Mouse (Mus musculus) hindbrain, embryonic 15.5 days (tissue): ENCODE results near the gene Mettl9. TPM values are rescaled to one million over a fixed set of nuclear protein-coding genes. Genes with fewer than 3 reads are reported as not detected.

Experiments used
- ATAC-seq: fragments of 200-750 bp; cut with Nextera tagmentation; 2 replicates; pipeline ENCODE4 v1.8.0; 2017; ENCODE audit warnings: low read depth, moderate number of reproducible peaks, moderate TSS enrichment; ENCODE audit not compliant: low FRiP score
- H3K27ac ChIP-seq: fragments of 300-500 bp; sonication (generic); replicated peaks from 2 replicates; pipeline ENCODE4 v1.5.1; 2015; ENCODE audit warnings: mild to moderate bottlenecking, inconsistent platforms
- H3K27me3 ChIP-seq: fragments of 300-500 bp; sonication (generic); 2 replicates; pipeline ENCODE4 v1.6.1; 2015; ENCODE audit warnings: control low read depth, inconsistent platforms
- H3K36me3 ChIP-seq: fragments of 300-500 bp; sonication (generic); 2 replicates; pipeline ENCODE4 v1.6.1; 2015; ENCODE audit warnings: control low read depth, inconsistent platforms
- H3K4me1 ChIP-seq: fragments of 300-500 bp; sonication (generic); replicated peaks from 2 replicates; pipeline ENCODE4 v1.6.1; 2015; ENCODE audit warnings: control low read depth, inconsistent platforms
- H3K4me2 ChIP-seq: fragments of 300-500 bp; sonication (generic); 2 replicates; pipeline ENCODE4 v1.6.1; 2015; ENCODE audit warnings: moderate library complexity, mild to moderate bottlenecking, inconsistent platforms
- H3K4me3 ChIP-seq: fragments of 300-500 bp; sonication (generic); 2 replicates; pipeline ENCODE4 v1.5.1; 2015; ENCODE audit warnings: mild to moderate bottlenecking, inconsistent platforms
- H3K9ac ChIP-seq: fragments of 300-500 bp; sonication (generic); 2 replicates; pipeline ENCODE4 v1.6.1; 2015; ENCODE audit warnings: inconsistent platforms
- H3K9me3 ChIP-seq: fragments of 300-500 bp; sonication (generic); 2 replicates; pipeline ENCODE4 v1.6.1; 2016; ENCODE audit warnings: control low read depth, inconsistent platforms
- WGBS: fragments of 180-500 bp; shearing (Covaris S2); methylation state at CpG from one replicate; pipeline ENCODE4 v1.1.7; 2015; 5-methylcytosine and 5-hydroxymethylcytosine counted together
- polyA plus RNA-seq: library from polyadenylated mRNA; unstranded; fragments of >200 nt; fragmentation: Nextera tagmentation; extraction: Ambion mirVana; gene quantifications from 2 replicates; pipeline ENCODE4 v1.2.1, GENCODE M21; 2015

The Mettl9 gene
- polyA plus RNA-seq, 1 experiment from 2014 or later, result 183 TPM

GRCm38 (mm10) chr7:121053071-121053470 lies 18.8 kb downstream of the Mettl9 start:
- Histone ChIP-seq H3K9me3 (no peaks in the 10 kb centered on the region), H3K4me2 (no peak overlapping the region), H3K4me1 (no peaks in the 10 kb centered on the region), H3K36me3 (peaks cover 43% of the 10 kb centered on the region), H3K27ac (no peak overlapping the region), H3K4me3 (no peak overlapping the region), H3K9ac (no peak overlapping the region), H3K27me3 (no peaks in the 10 kb centered on the region)
- no peak for ATAC-seq
- 86% methylated on average over 4 of the region's 4 CpGs for WGBS

- no peak for ATAC-seq
- Histone ChIP-seq H3K36me3 (peaks cover 22% of the 10 kb centered on the region), H3K27ac (no peak overlapping the region), H3K4me1 (no peaks in the 10 kb centered on the region), H3K27me3 (no peaks in the 10 kb centered on the region), H3K9ac (no peak overlapping the region), H3K4me2 (no peak overlapping the region), H3K4me3 (no peak overlapping the region), H3K9me3 (no peaks in the 10 kb centered on the region)
- WGBS, result 48% methylated on average over 6 of the region's 6 CpGs
Measured at GRCm38 (mm10) chr7:121059477-121060218, 25.4 kb downstream of the Mettl9 start.

DNA sequence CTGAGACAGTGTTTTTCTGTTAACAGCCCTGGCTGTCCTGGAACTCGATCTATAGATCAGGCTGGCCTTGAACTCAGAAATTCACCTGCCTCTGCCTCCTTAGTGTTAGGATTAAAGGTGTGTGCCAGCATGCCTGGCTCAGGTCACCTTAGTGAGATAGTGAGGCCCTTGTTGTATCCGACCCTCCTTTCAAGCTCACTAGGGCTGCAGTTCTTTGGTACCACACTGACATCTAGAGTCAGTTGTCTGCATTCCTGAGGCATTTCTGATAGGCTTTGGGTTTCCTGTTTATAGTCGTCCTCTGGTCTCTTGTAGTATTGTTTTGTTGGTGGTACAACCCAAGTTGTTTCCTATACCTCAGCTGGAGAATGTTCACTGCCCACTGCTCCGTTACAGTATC lies 30.1 kb downstream of the Mettl9 start:
- 65% methylated on average over 4 of the region's 4 CpGs for WGBS
- ATAC-seq, result no peak

DNA sequence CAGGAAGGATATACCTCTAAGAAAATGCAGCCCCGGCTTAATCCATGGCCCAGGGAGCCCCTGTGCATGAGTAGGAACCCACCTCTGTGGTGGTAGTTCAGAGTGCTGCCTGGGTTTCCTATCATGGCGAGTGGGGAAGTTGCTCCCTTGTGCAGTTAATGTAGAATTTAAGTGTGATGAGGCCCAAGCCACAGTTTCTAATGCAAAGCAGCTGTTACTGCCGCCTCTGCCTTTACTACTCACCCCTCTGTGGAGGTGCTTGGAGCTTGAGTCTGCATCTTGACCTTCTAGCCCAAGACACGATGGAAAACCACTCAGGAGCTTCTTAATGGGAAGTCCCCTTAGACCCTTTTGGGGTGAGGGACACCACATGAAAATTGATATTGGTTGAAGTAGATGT lies 37.0 kb downstream of the Mettl9 start:
- Histone ChIP-seq H3K27me3 (no peaks in the 10 kb centered on the region), H3K4me2 (no peak overlapping the region), H3K4me1 (no peaks in the 10 kb centered on the region), H3K4me3 (no peak overlapping the region), H3K9ac (no peak overlapping the region), H3K36me3 (0 out of 2 replicates have a peak, but pooled peaks cover 5% of the 10 kb centered on the region), H3K27ac (no peak overlapping the region), H3K9me3 (no peaks in the 10 kb centered on the region)
- no peak for ATAC-seq
- 90% methylated on average over 4 of the region's 4 CpGs for WGBS

More for the DNA sequence above, 30.1 kb downstream of the Mettl9 start:
- no peak overlapping the region for H3K4me3 ChIP-seq
- H3K27ac ChIP-seq, result no peak overlapping the region
- H3K9me3 ChIP-seq, result no peaks in the 10 kb centered on the region
- H3K36me3 ChIP-seq, result peaks cover 7% of the 10 kb centered on the region; the same call in 1 of the 2 replicates
- no peaks in the 10 kb centered on the region for H3K4me1 ChIP-seq
- no peaks in the 10 kb centered on the region for H3K27me3 ChIP-seq
- no peak overlapping the region for H3K9ac ChIP-seq
- no peak overlapping the region for H3K4me2 ChIP-seq

- H3K36me3 ChIP-seq, result peaks cover 11% of the 10 kb centered on the region; the same call in 1 of the 2 replicates
- H3K27me3 ChIP-seq, result no peaks in the 10 kb centered on the region
- ATAC-seq, result no peak
- H3K4me1 ChIP-seq, result no peaks in the 10 kb centered on the region
- 84% methylated on average over 5 of the region's 5 CpGs for WGBS
- H3K9me3 ChIP-seq, result no peaks in the 10 kb centered on the region
- no peak overlapping the region for H3K9ac ChIP-seq
- no peak overlapping the region for H3K27ac ChIP-seq
- no peak overlapping the region for H3K4me2 ChIP-seq
- H3K4me3 ChIP-seq, result no peak overlapping the region
Measured at GRCm38 (mm10) chr7:121072506-121072905, 38.3 kb downstream of the Mettl9 start.

- peaks cover 8% of the 10 kb centered on the region; the same call in 1 of the 2 replicates for H3K36me3 ChIP-seq
- no peak within 1 kb of the TSS for H3K27ac ChIP-seq
- no peak for ATAC-seq
- no peak within 1 kb of the TSS for H3K4me3 ChIP-seq
- H3K4me1 ChIP-seq, result peaks cover 3% of the 10 kb centered on the region; the same call in 1 of the 2 replicates
- WGBS, result 88% methylated on average over 11 of the region's 11 CpGs
- H3K9me3 ChIP-seq, result no peaks in the 10 kb centered on the region
- H3K27me3 ChIP-seq, result no peaks in the 10 kb centered on the region
- no peak within 1 kb of the TSS for H3K4me2 ChIP-seq
- H3K9ac ChIP-seq, result no peak within 1 kb of the TSS
Measured at GRCm38 (mm10) chr7:121074281-121074680, 40.0 kb downstream of the Mettl9 start, which contains the start of gene Igsf6. Igsf6 (minus strand) TSS chr7:121074572.

DNA sequence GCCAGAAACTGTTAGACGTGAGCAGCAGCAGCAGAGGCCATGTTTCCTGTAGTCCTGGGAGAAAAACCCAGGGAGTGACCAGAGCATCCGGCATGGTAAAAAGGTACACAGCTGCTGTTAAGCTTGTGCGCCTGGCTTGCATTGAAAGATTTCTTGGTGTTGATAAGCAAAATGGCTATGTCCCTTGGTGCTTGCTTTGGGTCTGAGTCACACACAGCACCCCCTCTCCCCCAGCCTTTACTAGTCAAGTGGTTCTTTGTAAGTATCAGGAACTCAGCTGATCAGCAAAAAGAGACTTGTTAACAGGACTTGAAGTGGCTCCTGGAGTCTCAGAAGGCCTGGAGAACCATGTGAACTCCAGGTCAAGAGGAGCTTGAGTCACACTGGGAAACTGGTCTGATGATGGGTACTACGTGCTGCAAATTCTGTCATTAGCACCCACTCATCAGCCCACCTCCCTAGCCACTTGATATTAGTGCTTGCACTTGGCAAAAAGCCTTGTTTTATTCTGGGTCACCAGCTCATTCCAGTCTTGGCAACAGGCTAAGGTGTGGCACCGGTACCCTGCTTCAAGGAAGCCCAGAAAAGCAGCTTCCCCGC lies 40.7 kb downstream of the Mettl9 start:
- Histone ChIP-seq H3K9ac (no peak overlapping the region), H3K4me2 (no peak overlapping the region), H3K27me3 (no peaks in the 10 kb centered on the region), H3K27ac (no peak overlapping the region), H3K9me3 (no peaks in the 10 kb centered on the region), H3K36me3 (peaks cover 8% of the 10 kb centered on the region; the same call in 1 of the 2 replicates), H3K4me3 (no peak overlapping the region), H3K4me1 (peaks cover 3% of the 10 kb centered on the region; the same call in 1 of the 2 replicates)
- 89% methylated on average over 6 of the region's 6 CpGs for WGBS
- no peak for ATAC-seq

DNA sequence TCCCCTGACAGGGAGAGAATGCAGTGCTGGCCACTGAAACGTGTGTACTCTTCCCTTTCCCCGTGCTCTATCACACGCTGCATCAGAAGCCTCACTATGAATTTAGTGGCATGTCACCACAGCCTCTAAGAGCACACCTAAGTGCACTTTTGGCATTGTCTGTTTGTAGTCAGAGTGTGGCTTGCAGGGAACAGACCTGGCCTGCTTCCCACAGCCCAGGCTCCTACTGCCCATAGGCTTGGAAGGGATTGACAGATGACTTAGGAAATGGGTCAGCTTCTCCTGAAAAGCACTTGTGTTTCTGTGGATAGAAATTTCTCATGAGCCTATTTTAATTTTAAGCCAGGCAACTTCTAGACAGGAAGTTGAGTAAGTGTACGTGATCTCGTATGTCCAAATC lies 41.2 kb downstream of the Mettl9 start:
- Histone ChIP-seq H3K36me3 (peaks cover 8% of the 10 kb centered on the region; the same call in 1 of the 2 replicates), H3K9me3 (no peaks in the 10 kb centered on the region), H3K9ac (no peak overlapping the region), H3K4me1 (peaks cover 3% of the 10 kb centered on the region; the same call in 1 of the 2 replicates), H3K4me3 (no peak overlapping the region), H3K27ac (no peak overlapping the region), H3K4me2 (no peak overlapping the region), H3K27me3 (no peaks in the 10 kb centered on the region)
- 87% methylated on average over 5 of the region's 5 CpGs for WGBS
- no peak for ATAC-seq

DNA sequence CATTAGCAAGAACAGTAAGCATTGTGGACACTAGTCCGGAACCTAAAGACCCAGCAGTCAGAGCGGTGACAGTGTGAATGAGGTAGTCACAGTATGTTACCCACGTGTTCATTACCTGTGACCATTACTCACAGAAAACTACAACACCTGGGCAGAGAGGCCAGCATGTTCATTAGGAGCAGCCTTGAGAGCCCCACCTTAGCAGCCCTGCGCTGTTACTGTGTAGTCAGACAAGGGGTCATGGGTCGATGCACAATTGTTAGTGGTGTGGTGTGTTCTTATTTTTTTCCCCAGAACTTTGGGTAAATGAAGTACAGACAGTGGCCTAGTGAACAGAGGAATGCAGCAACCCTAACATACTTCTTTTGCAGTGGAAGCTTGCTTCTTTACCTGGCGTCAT lies 43.1 kb downstream of the Mettl9 start:
- Histone ChIP-seq H3K4me1 (peaks cover 8% of the 10 kb centered on the region), H3K4me2 (no peak overlapping the region), H3K36me3 (peaks cover 11% of the 10 kb centered on the region; the same call in 1 of the 2 replicates), H3K4me3 (no peak overlapping the region), H3K9ac (no peak overlapping the region), H3K9me3 (no peaks in the 10 kb centered on the region), H3K27me3 (no peaks in the 10 kb centered on the region), H3K27ac (no peak overlapping the region)
- WGBS, result 90% methylated on average over 6 of the region's 6 CpGs
- no peak; the same call in 1 of the 2 replicates for ATAC-seq

- WGBS, result 13% methylated on average over 5 of the region's 5 CpGs
- H3K9ac ChIP-seq, result no peak overlapping the region
- H3K36me3 ChIP-seq, result peaks cover 11% of the 10 kb centered on the region; the same call in 1 of the 2 replicates
- no peak overlapping the region for H3K4me2 ChIP-seq
- peak; percentile 81 for ATAC-seq
- H3K4me3 ChIP-seq, result no peak overlapping the region
- no peaks in the 10 kb centered on the region for H3K9me3 ChIP-seq
- H3K4me1 ChIP-seq, result peaks cover 13% of the 10 kb centered on the region
- H3K27ac ChIP-seq, result no peak overlapping the region
- H3K27me3 ChIP-seq, result no peaks in the 10 kb centered on the region
Measured at GRCm38 (mm10) chr7:121077829-121078228, 43.6 kb downstream of the Mettl9 start.

GRCm38 (mm10) chr7:121081350-121081749 lies 47.1 kb downstream of the Mettl9 start, which contains the start of gene Otoa:
Otoa (plus strand) TSS chr7:121081650.
- no peaks in the 10 kb centered on the region for H3K27me3 ChIP-seq
- peaks cover 9% of the 10 kb centered on the region; the same call in 1 of the 2 replicates for H3K36me3 ChIP-seq
- H3K9me3 ChIP-seq, result no peaks in the 10 kb centered on the region
- no peak within 1 kb of the TSS for H3K4me3 ChIP-seq
- peaks cover 30% of the 10 kb centered on the region for H3K4me1 ChIP-seq
- no peak within 1 kb of the TSS for H3K9ac ChIP-seq
- no peak within 1 kb of the TSS for H3K4me2 ChIP-seq
- 88% methylated on average over 4 of the region's 4 CpGs for WGBS
- no peak for ATAC-seq
- no peak within 1 kb of the TSS for H3K27ac ChIP-seq

GRCm38 (mm10) chr7:121081816-121082215 lies 47.6 kb downstream of the Mettl9 start:
- Histone ChIP-seq H3K36me3 (peaks cover 6% of the 10 kb centered on the region; the same call in 1 of the 2 replicates), H3K4me1 (peaks cover 34% of the 10 kb centered on the region), H3K27me3 (no peaks in the 10 kb centered on the region), H3K9ac (no peak overlapping the region), H3K4me2 (no peak overlapping the region), H3K4me3 (no peak overlapping the region), H3K9me3 (no peaks in the 10 kb centered on the region), H3K27ac (no peak overlapping the region)
- 76% methylated on average over 2 of the region's 2 CpGs for WGBS
- no peak for ATAC-seq
